Mouse (Mus musculus) CH12.LX (cell line): Measurements from ENCODE around the gene 1700025C18Rik. TPM values are rescaled to one million over a fixed set of nuclear protein-coding genes. Genes with fewer than 3 reads are reported as not detected.
A peak's percentile ranks its signal among the peaks of the same experiment; 100 is the strongest.

Source experiments
- DNase-seq: peaks from one replicate; pipeline ENCODE4 v3.0.0-alpha.2; 2013; ENCODE audit errors: extremely low read depth
- H3K27ac ChIP-seq: 2 replicates; pipeline ENCODE4 v1.5.1; 2012; ENCODE audit warnings: low read depth, mild to moderate bottlenecking, control low read depth, moderate library complexity; ENCODE audit not compliant: insufficient read depth
- H3K27me3 ChIP-seq: replicated peaks from 2 replicates; pipeline ENCODE3; 2012; ENCODE audit warnings: inconsistent platforms
- H3K36me3 ChIP-seq, 2 experiments: replicated peaks in 1 of 2; 2 replicates each; pipeline versions ENCODE3 to v1.6.1; 2012; ENCODE audit warnings: inconsistent platforms in 1 of 2, low read length in 1 of 2, mild to moderate bottlenecking in 1 of 2, mixed read lengths in 1 of 2, moderate library complexity in 1 of 2; ENCODE audit not compliant: control insufficient read depth in 1 of 2, insufficient read depth in 1 of 2
- H3K4me1 ChIP-seq, 2 experiments: 2 replicates each; pipeline ENCODE4 v1.6.1; 2012; ENCODE audit warnings: inconsistent platforms in 1 of 2, moderate library complexity in 1 of 2; ENCODE audit not compliant: insufficient read depth in 2 of 2, control insufficient read depth in 1 of 2
- H3K4me2 ChIP-seq: 2 replicates; pipeline ENCODE4 v1.6.1; 2012; ENCODE audit warnings: low read depth, mild to moderate bottlenecking, control low read depth; ENCODE audit not compliant: poor library complexity, insufficient read depth, severe bottlenecking
- H3K4me3 ChIP-seq, 3 experiments: fragments of 150-350 bp in 1 of 3; sonication (generic) in 1 of 3; replicated peaks in 1 of 3; 2 replicates each; pipeline versions ENCODE3 to v1.5.1; 2011 to 2012; ENCODE audit warnings: low read depth in 2 of 3, low read length in 2 of 3, mild to moderate bottlenecking in 2 of 3, moderate library complexity in 2 of 3, control low read depth in 1 of 3, improper control_type of control experiment in 1 of 3, inconsistent platforms in 1 of 3, mixed read lengths in 1 of 3; ENCODE audit not compliant: poor library complexity in 1 of 3
- H3K79me2 ChIP-seq: replicated peaks from 2 replicates; pipeline ENCODE4 v1.6.1; 2012; ENCODE audit warnings: mild to moderate bottlenecking, moderate library complexity; ENCODE audit not compliant: control insufficient read depth, poor library complexity, insufficient read depth, severe bottlenecking; ENCODE audit errors: extremely low read depth
- H3K9ac ChIP-seq: 2 replicates; pipeline ENCODE4 v1.6.1; 2012; ENCODE audit warnings: low read depth, mild to moderate bottlenecking, control low read depth, moderate library complexity; ENCODE audit not compliant: insufficient read depth
- H3K9me3 ChIP-seq: replicated peaks from 2 replicates; pipeline ENCODE3; 2012; ENCODE audit warnings: low read length, inconsistent platforms, mixed read lengths
- CTCF ChIP-seq, 2 experiments: IDR thresholded peaks in 1 of 2; conservative IDR thresholded peaks in 1 of 2; 2 replicates each; pipeline ENCODE4 v1.5.1; 2011 to 2012; ENCODE audit warnings: low read depth in 2 of 2, low read length in 2 of 2, improper control_type of control experiment in 1 of 2, inconsistent platforms in 1 of 2, mild to moderate bottlenecking in 1 of 2, moderate library complexity in 1 of 2
- E2F4 ChIP-seq: IDR thresholded peaks from 2 replicates; pipeline ENCODE4 v1.6.1; 2011; ENCODE audit warnings: low read depth, low read length, improper control_type of control experiment; ENCODE audit not compliant: insufficient replicate concordance
- IRF4 ChIP-seq: IDR thresholded peaks from 2 replicates; pipeline ENCODE4 v1.6.1; 2014; ENCODE audit warnings: low read depth, mild to moderate bottlenecking, inconsistent platforms, low read length, improper control_type of control experiment
- JUN ChIP-seq: IDR thresholded peaks from 2 replicates; pipeline ENCODE4 v1.6.1; 2011; ENCODE audit warnings: low read depth, mild to moderate bottlenecking, low read length, improper control_type of control experiment, moderate library complexity; ENCODE audit not compliant: insufficient read depth
- MAX ChIP-seq: IDR thresholded peaks from 2 replicates; pipeline ENCODE4 v1.6.1; 2011; ENCODE audit warnings: low read length, improper control_type of control experiment
- MAZ ChIP-seq: IDR thresholded peaks from 2 replicates; pipeline ENCODE4 v1.6.1; 2012; ENCODE audit warnings: low read depth, mild to moderate bottlenecking, inconsistent platforms, low read length, improper control_type of control experiment, moderate library complexity
- MEF2A ChIP-seq: IDR thresholded peaks from 2 replicates; pipeline ENCODE4 v1.6.1; 2014; ENCODE audit warnings: low read depth, mild to moderate bottlenecking, inconsistent platforms, low read length, improper control_type of control experiment, borderline replicate concordance
- MXI1 ChIP-seq: IDR thresholded peaks from 2 replicates; pipeline ENCODE4 v1.6.1; 2011; ENCODE audit warnings: mild to moderate bottlenecking, low read depth, low read length, improper control_type of control experiment
- MYC ChIP-seq: IDR thresholded peaks from 2 replicates; pipeline ENCODE4 v1.6.1; 2011; ENCODE audit warnings: low read depth, mild to moderate bottlenecking, improper control_type of control experiment, low read length
- NELFE ChIP-seq: IDR thresholded peaks from 2 replicates; pipeline ENCODE4 v1.6.1; 2011; ENCODE audit warnings: low read depth, low read length, improper control_type of control experiment
- NRF1 ChIP-seq: IDR thresholded peaks from 2 replicates; pipeline ENCODE4 v1.6.1; 2014; ENCODE audit warnings: low read depth, mild to moderate bottlenecking, inconsistent platforms, low read length, improper control_type of control experiment, moderate library complexity
- POLR2A ChIP-seq: IDR thresholded peaks from 2 replicates; pipeline ENCODE4 v1.6.1; 2011; ENCODE audit warnings: low read depth, mild to moderate bottlenecking, improper control_type of control experiment, low read length
- POLR2AphosphoS2 ChIP-seq: IDR thresholded peaks from 2 replicates; pipeline ENCODE4 v1.6.1; 2011; ENCODE audit warnings: low read depth, low read length, improper control_type of control experiment
- RAD21 ChIP-seq: IDR thresholded peaks from 2 replicates; pipeline ENCODE4 v1.6.1; 2011; ENCODE audit warnings: low read depth, mild to moderate bottlenecking, low read length, improper control_type of control experiment, moderate library complexity
- SIN3A ChIP-seq: IDR thresholded peaks from 2 replicates; pipeline ENCODE4 v1.6.1; 2012; ENCODE audit warnings: low read length, improper control_type of control experiment, inconsistent platforms
- SMC3 ChIP-seq: IDR thresholded peaks from 2 replicates; pipeline ENCODE4 v1.6.1; 2011; ENCODE audit warnings: low read depth, low read length, improper control_type of control experiment
- UBTF ChIP-seq: IDR thresholded peaks from 2 replicates; pipeline ENCODE4 v1.6.1; 2012; ENCODE audit warnings: low read depth, mild to moderate bottlenecking, inconsistent platforms, low read length, improper control_type of control experiment, moderate library complexity
- ZNF384 ChIP-seq: IDR thresholded peaks from 2 replicates; pipeline ENCODE4 v1.6.1; 2012; ENCODE audit warnings: low read depth, low read length, improper control_type of control experiment, inconsistent platforms
- dilution Hi-C: fragments of 300-500 bp; cut with MboI; formaldehyde crosslinking; loops from 2 replicates; pipeline ENCODE4 v1.14.3; 2020; ENCODE audit warnings: low sequenced_read_pairs; ENCODE audit not compliant: extremely low pct_unique_long_range_greater_than_20kb, extremely low pct_ligation_motif_present
- in situ Hi-C: fragments of 300-500 bp; cut with MboI; formaldehyde crosslinking; loops from 3 replicates; pipeline ENCODE4 v1.14.3; 2019; ENCODE audit warnings: low sequenced_read_pairs, low pct_ligation_motif_present, low pct_unique_long_range_greater_than_20kb, mixed read lengths
- polyA plus RNA-seq: library from polyadenylated mRNA; unstranded; fragments of >175 nt; gene quantifications from 2 replicates; pipeline ENCODE4 v1.2.1, GENCODE M21; 2012; ENCODE audit warnings: low read depth; ENCODE audit not compliant: insufficient read length
- total RNA-seq, 2 experiments: library from RNA; depleted of rRNA; stranded (reverse); fragments of 300-350 nt in 1 of 2; fragments of >200 nt in 1 of 2; gene quantifications; 2 replicates each; pipeline ENCODE4 v1.2.3; 2012 to 2014

Gene 1700025C18Rik
- total and polyA plus RNA-seq, 3 experiments, result not detected

DNA sequence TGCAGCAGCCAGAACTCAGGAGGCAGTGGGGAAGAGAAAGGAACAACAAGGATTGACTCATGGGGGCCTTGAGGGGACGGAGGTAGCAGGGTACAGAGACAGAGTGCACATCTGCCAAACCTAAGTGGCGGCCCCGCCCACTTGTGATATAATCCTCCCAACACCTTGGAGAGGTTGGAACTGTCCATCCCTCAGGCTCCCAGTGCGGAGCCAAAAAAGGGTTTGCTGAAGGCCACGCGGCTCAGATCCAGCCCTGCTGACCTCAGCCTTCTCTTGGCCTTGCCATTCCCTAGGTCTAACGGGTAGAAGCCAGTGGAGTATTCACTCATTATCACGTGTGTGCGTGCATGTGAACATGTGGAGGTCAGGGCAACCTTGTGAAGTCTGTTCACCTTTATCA lies 9.9 kb downstream of the 1700025C18Rik start:
- no peaks in the 10 kb centered on the region for H3K36me3 ChIP-seq
- H3K4me3 ChIP-seq, result no peak overlapping the region
- in situ Hi-C loops (no loop called here), dilution Hi-C loops (no loop called here)
- no peak for DNase-seq
- no peak for TF ChIP-seq E2F4
- no peak for TF ChIP-seq NRF1
- no peak for TF ChIP-seq POLR2A
- no peak overlapping the region for H3K9ac ChIP-seq
- H3K79me2 ChIP-seq, result no peaks in the 10 kb centered on the region
- H3K4me2 ChIP-seq, result no peak overlapping the region
- H3K27me3 ChIP-seq, result peaks cover 65% of the 10 kb centered on the region
- H3K27ac ChIP-seq, result no peak overlapping the region
- peaks cover 0 to 6% of the 10 kb centered on the region in 2 experiments; a peak in 1 of 4 replicates for H3K4me1 ChIP-seq
- H3K9me3 ChIP-seq, result no peaks in the 10 kb centered on the region

DNA sequence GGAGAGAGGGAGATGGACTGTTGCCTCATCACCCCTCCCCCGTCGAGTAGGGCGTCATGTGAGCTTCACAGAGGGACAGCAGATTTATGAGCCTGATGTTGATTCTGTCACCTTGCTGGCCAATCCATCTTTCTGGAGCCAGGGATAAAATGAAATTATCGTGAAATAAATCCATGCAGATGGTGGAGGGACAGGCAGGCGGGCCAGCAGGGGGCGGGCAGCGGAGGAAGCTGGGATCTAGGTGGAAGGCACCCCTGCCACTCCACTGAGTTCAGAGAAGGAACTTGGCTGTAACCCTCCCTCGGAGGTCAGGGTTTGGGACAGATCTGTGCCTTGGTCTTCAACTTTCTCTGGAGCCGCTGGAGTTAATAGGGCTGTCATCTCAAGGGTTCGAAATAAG lies 11.9 kb downstream of the 1700025C18Rik start:
- no peak overlapping the region for H3K4me2 ChIP-seq
- no peak overlapping the region for H3K27ac ChIP-seq
- no peak for DNase-seq
- peaks cover 47% of the 10 kb centered on the region for H3K27me3 ChIP-seq
- no peaks in the 10 kb centered on the region for H3K36me3 ChIP-seq
- TF ChIP-seq CTCF (conservative IDR thresholded peaks at IDR 0.05 in 1 of 2, IDR thresholded peaks at IDR 0.05 in 1 of 2; ENCODE audit: low read depth in 2 of 2, low read length in 2 of 2), result peak in 1 of 2 experiments; percentile 41; a peak in 2 of 4 replicates
- TF ChIP-seq SMC3, result peak; percentile 44
- no peak for TF ChIP-seq JUN
- no peak for TF ChIP-seq NELFE
- TF ChIP-seq SIN3A, result no peak
- no peak for TF ChIP-seq POLR2AphosphoS2
- no peak for TF ChIP-seq UBTF
- TF ChIP-seq MAZ, result no peak
- peak; percentile 0; the same call in 1 of the 2 replicates for TF ChIP-seq RAD21
- no peak for TF ChIP-seq NRF1
- H3K79me2 ChIP-seq, result no peaks in the 10 kb centered on the region
- dilution Hi-C loops (no loop called here), in situ Hi-C loops (loop anchor here (5.0 to 10.0 kb wide), 3 partner anchors 194 to 284 kb away; no protein-coding TSS in a partner anchor)
- H3K4me3 ChIP-seq, result no peak overlapping the region
- peaks cover 4 to 18% of the 10 kb centered on the region in 2 experiments; a peak in 2 of 4 replicates for H3K4me1 ChIP-seq
- no peak overlapping the region for H3K9ac ChIP-seq
- no peaks in the 10 kb centered on the region for H3K9me3 ChIP-seq

DNA sequence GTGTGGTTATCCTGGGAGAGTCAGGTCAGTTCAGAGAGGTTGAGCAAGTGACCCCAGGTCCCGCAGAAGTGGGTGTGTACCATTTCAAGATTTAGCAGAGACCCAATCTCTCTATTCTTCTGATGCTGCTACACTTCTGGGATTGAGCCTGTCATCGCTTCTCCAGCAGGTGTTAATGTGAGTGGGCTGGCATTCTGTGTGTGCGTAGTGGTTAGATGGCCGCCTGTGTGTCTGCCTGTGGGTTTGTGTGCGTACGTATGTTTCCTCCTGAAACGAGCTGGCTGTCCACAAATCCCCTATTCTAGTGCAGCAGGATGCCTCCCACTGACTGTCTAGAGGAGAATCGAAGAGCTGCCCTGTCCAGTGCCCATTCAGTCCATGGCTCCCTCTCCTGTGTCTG lies 12.5 kb downstream of the 1700025C18Rik start:
- Histone ChIP-seq H3K27ac (no peak overlapping the region), H3K4me3 (no peak overlapping the region), H3K4me1 (peaks cover 4 to 23% of the 10 kb centered on the region in 2 experiments; a peak in 3 of 4 replicates), H3K4me2 (no peak overlapping the region), H3K9ac (no peak overlapping the region), H3K36me3 (no peaks in the 10 kb centered on the region), H3K9me3 (no peaks in the 10 kb centered on the region), H3K79me2 (no peaks in the 10 kb centered on the region), H3K27me3 (peaks cover 47% of the 10 kb centered on the region)
- DNase-seq, result no peak
- in situ Hi-C loops (loop anchor here (5.0 to 10.0 kb wide), 3 partner anchors 194 to 284 kb away; no protein-coding TSS in a partner anchor), dilution Hi-C loops (no loop called here)
- TF ChIP-seq NRF1, result no peak
- no peak for TF ChIP-seq MYC
- no peak for TF ChIP-seq IRF4
- no peak for TF ChIP-seq MAX
- no peak for TF ChIP-seq POLR2A
- no peak for TF ChIP-seq MEF2A
- no peak for TF ChIP-seq SMC3
- no peak for TF ChIP-seq RAD21
- TF ChIP-seq MXI1, result no peak
- no peak for TF ChIP-seq ZNF384
